Mouse (Mus musculus): ENCODE data around the gene Fam227b. TPM values are rescaled to one million over a fixed set of nuclear protein-coding genes. Genes with fewer than 3 reads are reported as not detected.

Fam227b gene
- polyA plus RNA-seq, 1 experiment from 2014 or later = not detected

DNA sequence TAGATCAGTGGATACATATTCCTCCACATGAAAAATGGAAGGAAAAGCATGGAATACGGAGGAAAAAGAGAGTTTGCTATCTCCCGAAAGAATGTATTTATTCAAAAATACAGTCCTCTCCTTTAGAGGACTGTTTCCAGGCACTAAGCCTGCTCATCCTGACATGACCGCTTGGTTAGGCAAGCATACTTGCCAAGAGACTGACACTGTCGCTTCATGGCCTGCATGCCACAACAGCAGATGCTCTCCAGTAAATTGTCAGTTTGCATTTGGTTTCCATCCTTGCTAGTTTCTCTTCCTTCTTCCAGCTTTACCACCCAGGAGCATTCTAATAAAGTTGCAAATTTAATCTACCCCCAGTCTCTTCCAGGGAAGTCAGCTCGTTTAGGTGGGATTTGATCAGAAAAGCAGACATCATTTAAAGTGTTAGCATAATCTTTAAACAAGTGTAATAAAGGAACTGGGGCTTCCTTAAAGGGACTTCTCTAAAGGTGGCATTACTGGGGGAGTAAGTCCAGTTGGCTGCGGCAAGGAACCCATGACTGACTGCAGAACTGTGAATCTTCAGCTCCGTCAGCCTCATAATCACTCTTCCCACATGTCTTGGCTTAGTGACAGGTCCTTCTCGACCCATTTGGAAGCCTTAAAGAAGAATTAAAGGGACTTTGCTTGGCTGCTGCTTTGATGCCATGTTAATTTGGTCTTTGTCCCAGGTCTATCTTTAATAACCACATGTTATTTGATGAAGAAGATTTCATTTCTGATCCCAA is 15.2 kb upstream of the Fam227b start:
- 79% methylated on average over 8 of the region's 8 CpGs for WGBS
- Histone ChIP-seq H3K4me3 (replicated peaks; ENCODE audit: low read depth, low read length) (no peak overlapping the region), H3K27me3 (ENCODE audit: insufficient read depth, low read length) (no peaks in the 10 kb centered on the region), H3K36me3 (ENCODE audit: insufficient read depth, low read length) (peaks cover 1% of the 10 kb centered on the region; the same call in 1 of the 2 replicates), H3K9ac (ENCODE audit: low read depth, low read length) (no peak overlapping the region), H3K4me2 (ENCODE audit: low read length) (no peak overlapping the region), H3K4me1 (replicated peaks; ENCODE audit: insufficient read depth, low read length) (no peaks in the 10 kb centered on the region), H3K27ac (no peak overlapping the region), H3K9me3 (replicated peaks; ENCODE audit: low read length) (no peaks in the 10 kb centered on the region)
- no peak for TF ChIP-seq CTCF (IDR thresholded peaks at IDR 0.05; ENCODE audit: low read depth)
- DNase-seq (ENCODE audit: low spot score) (no peak), ATAC-seq (replicated peaks; ENCODE audit: low FRiP score, low read depth) (no peak)

DNA sequence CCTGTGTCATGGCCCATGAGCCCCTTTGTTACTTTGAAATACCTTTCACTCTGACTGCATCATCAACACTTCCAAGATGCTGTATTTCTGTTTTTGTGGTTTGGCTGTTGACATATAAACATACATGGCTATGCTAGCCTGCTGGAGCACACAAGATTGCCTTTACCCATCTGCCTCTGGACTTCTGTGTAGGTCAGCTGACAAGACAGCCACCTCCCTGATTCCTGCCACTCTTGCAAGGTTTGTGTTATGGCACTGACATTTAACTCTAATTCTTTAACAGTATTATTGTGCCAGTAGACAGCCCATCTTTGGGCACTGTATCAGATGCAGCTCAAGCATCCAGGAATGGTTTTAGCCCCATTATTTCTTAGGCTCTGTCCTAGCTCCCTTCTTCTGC is 14.5 kb upstream of the Fam227b start:
- Histone ChIP-seq H3K27me3 (ENCODE audit: insufficient read depth, low read length) (no peaks in the 10 kb centered on the region), H3K4me2 (ENCODE audit: low read length) (no peak overlapping the region), H3K27ac (no peak overlapping the region), H3K4me1 (replicated peaks; ENCODE audit: insufficient read depth, low read length) (no peaks in the 10 kb centered on the region), H3K4me3 (replicated peaks; ENCODE audit: low read depth, low read length) (no peak overlapping the region), H3K9me3 (replicated peaks; ENCODE audit: low read length) (no peaks in the 10 kb centered on the region), H3K36me3 (ENCODE audit: insufficient read depth, low read length) (peaks cover 8% of the 10 kb centered on the region; the same call in 1 of the 2 replicates), H3K9ac (ENCODE audit: low read depth, low read length) (no peak overlapping the region)
- TF ChIP-seq CTCF (IDR thresholded peaks at IDR 0.05; ENCODE audit: low read depth) = no peak
- DNase-seq (ENCODE audit: low spot score) = no peak
- ATAC-seq (replicated peaks; ENCODE audit: low FRiP score, low read depth) = no peak

DNA sequence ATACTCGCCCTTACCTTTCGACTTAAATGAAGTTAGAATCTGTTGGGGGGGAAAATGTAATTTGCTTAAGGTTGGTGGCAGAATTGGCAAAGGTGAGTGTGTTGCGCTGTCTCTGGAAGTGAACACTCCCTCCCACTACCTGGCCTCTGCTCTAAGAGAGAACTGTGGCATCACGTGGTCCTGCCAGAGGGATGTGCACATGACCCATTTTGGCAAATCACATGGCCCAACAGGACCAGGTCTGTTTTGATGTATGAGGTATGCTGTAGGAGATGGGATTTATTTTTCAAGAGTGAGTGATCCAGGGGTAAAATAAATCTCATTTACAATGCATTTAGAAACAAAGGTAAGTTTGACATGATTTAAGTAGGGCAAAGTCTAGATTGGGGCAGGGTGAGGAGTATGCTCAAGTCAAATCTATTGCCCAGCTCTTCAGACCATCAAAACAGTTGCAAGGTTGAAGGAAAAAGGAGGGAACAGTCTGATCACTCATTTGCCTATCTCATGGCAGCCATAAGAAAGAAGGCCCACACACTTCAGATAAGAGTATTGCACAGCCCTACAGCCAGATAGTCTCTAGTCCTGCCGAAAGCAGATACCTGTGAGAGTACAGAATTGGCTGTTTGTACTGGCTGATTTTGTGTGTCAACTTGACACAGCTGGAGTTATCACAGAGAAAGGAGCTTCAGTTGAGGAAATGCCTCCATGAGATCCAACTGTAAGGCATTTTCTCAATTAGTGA is 13.6 kb upstream of the Fam227b start:
- TF ChIP-seq CTCF (IDR thresholded peaks at IDR 0.05; ENCODE audit: low read depth) = no peak
- no peaks in the 10 kb centered on the region for H3K4me1 ChIP-seq (replicated peaks; ENCODE audit: insufficient read depth, low read length)
- DNase-seq (ENCODE audit: low spot score) (no peak), ATAC-seq (replicated peaks; ENCODE audit: low FRiP score, low read depth) (no peak)
- H3K27me3 ChIP-seq (ENCODE audit: insufficient read depth, low read length) = no peaks in the 10 kb centered on the region
- H3K36me3 ChIP-seq (ENCODE audit: insufficient read depth, low read length) = peaks cover 9% of the 10 kb centered on the region; the same call in 1 of the 2 replicates
- no peaks in the 10 kb centered on the region for H3K9me3 ChIP-seq (replicated peaks; ENCODE audit: low read length)
- H3K27ac ChIP-seq = no peak overlapping the region
- H3K4me3 ChIP-seq (replicated peaks; ENCODE audit: low read depth, low read length) = no peak overlapping the region
- H3K9ac ChIP-seq (ENCODE audit: low read depth, low read length) = no peak overlapping the region
- H3K4me2 ChIP-seq (ENCODE audit: low read length) = no peak overlapping the region
- WGBS = 90% methylated on average over 5 of the region's 5 CpGs

DNA sequence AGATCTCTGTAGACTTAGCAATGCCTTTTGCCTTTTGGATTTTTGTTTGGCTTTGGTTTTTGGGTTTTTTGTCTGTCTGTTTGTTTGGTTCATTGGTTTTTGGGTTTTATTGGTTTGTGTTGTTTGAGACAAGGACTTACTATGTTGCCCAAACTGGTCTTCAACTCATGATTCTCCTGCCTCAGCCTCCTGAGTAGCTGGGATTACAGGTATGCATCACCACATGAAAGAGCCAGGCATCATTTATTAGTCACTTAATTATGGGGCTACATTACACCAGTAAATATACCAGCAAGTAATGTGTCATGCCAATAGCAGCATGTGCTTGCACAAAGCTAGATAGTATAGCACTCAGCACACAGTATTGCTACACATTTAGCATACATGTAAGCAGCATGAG is 4.1 kb downstream of the Fam227b start:
- TF ChIP-seq CTCF (IDR thresholded peaks at IDR 0.05; ENCODE audit: low read depth) = no peak
- Histone ChIP-seq H3K36me3 (ENCODE audit: insufficient read depth, low read length) (no peaks in the 10 kb centered on the region), H3K27me3 (ENCODE audit: insufficient read depth, low read length) (no peaks in the 10 kb centered on the region), H3K9ac (ENCODE audit: low read depth, low read length) (no peak overlapping the region), H3K27ac (no peak overlapping the region), H3K4me2 (ENCODE audit: low read length) (no peak overlapping the region), H3K9me3 (replicated peaks; ENCODE audit: low read length) (no peaks in the 10 kb centered on the region), H3K4me3 (replicated peaks; ENCODE audit: low read depth, low read length) (no peak overlapping the region), H3K4me1 (replicated peaks; ENCODE audit: insufficient read depth, low read length) (no peaks in the 10 kb centered on the region)
- ATAC-seq (replicated peaks; ENCODE audit: low FRiP score, low read depth) (no peak), DNase-seq (ENCODE audit: low spot score) (no peak)

DNA sequence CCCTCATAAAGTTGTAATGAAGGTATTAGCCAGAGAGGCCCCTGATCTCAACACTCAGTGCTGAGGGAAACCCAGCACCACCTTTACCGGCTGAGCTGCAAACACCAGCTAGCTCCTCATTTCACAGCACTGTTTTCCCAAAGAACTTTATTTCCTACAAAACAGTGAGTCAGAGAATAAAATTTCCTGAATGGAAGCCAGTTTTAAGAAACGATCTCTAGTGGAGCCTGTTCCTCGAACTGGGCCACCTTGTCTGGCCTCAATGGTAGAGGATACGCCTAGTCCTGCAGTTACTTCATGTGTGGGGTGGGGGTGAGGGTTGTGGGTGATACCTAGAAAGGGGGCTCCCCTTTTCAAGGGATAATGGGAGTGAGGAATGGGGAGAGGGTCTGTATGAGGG is 57.2 kb downstream of the Fam227b start:
- no peak for TF ChIP-seq CTCF (IDR thresholded peaks at IDR 0.05; ENCODE audit: low read depth)
- Histone ChIP-seq H3K9ac (ENCODE audit: low read depth, low read length) (no peak overlapping the region), H3K36me3 (ENCODE audit: insufficient read depth, low read length) (no peaks in the 10 kb centered on the region), H3K27me3 (ENCODE audit: insufficient read depth, low read length) (no peaks in the 10 kb centered on the region), H3K4me2 (ENCODE audit: low read length) (no peak overlapping the region), H3K27ac (no peak overlapping the region), H3K9me3 (replicated peaks; ENCODE audit: low read length) (no peaks in the 10 kb centered on the region), H3K4me1 (replicated peaks; ENCODE audit: insufficient read depth, low read length) (no peaks in the 10 kb centered on the region), H3K4me3 (replicated peaks; ENCODE audit: low read depth, low read length) (no peak overlapping the region)
- ATAC-seq (replicated peaks; ENCODE audit: low FRiP score, low read depth) = no peak
- 79% methylated on average over 4 of the region's 4 CpGs for WGBS
- no peak for DNase-seq (ENCODE audit: low spot score)

DNA sequence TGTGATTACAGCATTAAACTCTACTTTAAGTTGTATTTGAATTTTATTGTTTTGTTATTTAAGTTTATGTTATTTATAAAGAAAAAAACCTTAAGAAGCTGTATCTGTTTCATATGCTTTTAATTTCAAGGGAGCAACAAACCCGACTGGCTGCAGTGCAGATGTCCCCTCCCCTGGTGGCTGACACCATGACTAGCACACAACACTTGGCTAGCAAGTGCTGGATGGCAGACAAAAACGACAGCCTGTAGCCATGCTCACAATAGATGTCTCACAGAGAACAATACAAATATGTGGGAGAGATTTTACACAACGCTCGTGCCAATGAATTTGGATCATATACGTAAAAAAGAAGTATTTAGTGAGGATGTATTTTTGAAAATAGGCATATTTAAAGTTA is 61.4 kb downstream of the Fam227b start:
- 73% methylated on average over 5 of the region's 5 CpGs for WGBS
- Histone ChIP-seq H3K27ac (no peak overlapping the region), H3K4me2 (ENCODE audit: low read length) (no peak overlapping the region), H3K36me3 (ENCODE audit: insufficient read depth, low read length) (no peaks in the 10 kb centered on the region), H3K4me3 (replicated peaks; ENCODE audit: low read depth, low read length) (no peak overlapping the region), H3K27me3 (ENCODE audit: insufficient read depth, low read length) (no peaks in the 10 kb centered on the region), H3K9me3 (replicated peaks; ENCODE audit: low read length) (no peaks in the 10 kb centered on the region), H3K9ac (ENCODE audit: low read depth, low read length) (no peak overlapping the region), H3K4me1 (replicated peaks; ENCODE audit: insufficient read depth, low read length) (no peaks in the 10 kb centered on the region)
- TF ChIP-seq CTCF (IDR thresholded peaks at IDR 0.05; ENCODE audit: low read depth) = no peak
- DNase-seq (ENCODE audit: low spot score) (no peak), ATAC-seq (replicated peaks; ENCODE audit: low FRiP score, low read depth) (no peak)
